Mouse (Mus musculus): ENCODE measurements around the gene Fam19a4. TPM values are rescaled to one million over a fixed set of nuclear protein-coding genes. Genes with fewer than 3 reads are reported as not detected.
"Not testable (repeated sequence)": the region's sequence is repeated elsewhere in the genome, so short reads cannot be mapped to it uniquely, and the experiment has no call there.

Gene Fam19a4
- polyA plus RNA-seq, 1 experiment = not detected

GRCm38 (mm10) chr6:96995556-96996159 lies 64.6 kb downstream of the Fam19a4 start:
- Histone ChIP-seq H3K27ac (ENCODE audit: insufficient read depth, low read length) (no peak overlapping the region), H3K4me3 (ENCODE audit: insufficient read depth, low read length) (no peak overlapping the region), H3K4me1 (ENCODE audit: control insufficient read depth, insufficient read depth, low read length) (peaks cover 2% of the 10 kb centered on the region; the same call in 1 of the 2 replicates)
- TF ChIP-seq POLR2A (IDR thresholded peaks at IDR 0.05; ENCODE audit: low read depth, low read length) (no peak), CTCF (IDR thresholded peaks at IDR 0.05; ENCODE audit: borderline replicate concordance, insufficient read depth, low read length) (no peak)

GRCm38 (mm10) chr6:96991741-96992140 lies 68.5 kb downstream of the Fam19a4 start:
- no peak for TF ChIP-seq CTCF (IDR thresholded peaks at IDR 0.05; ENCODE audit: borderline replicate concordance, insufficient read depth, low read length)
- Histone ChIP-seq H3K27ac (ENCODE audit: insufficient read depth, low read length) (no peak overlapping the region), H3K4me1 (ENCODE audit: control insufficient read depth, insufficient read depth, low read length) (peaks cover 2% of the 10 kb centered on the region; the same call in 1 of the 2 replicates), H3K4me3 (ENCODE audit: insufficient read depth, low read length) (no peak overlapping the region)

GRCm38 (mm10) chr6:96977537-96977936 lies 82.7 kb downstream of the Fam19a4 start:
- Histone ChIP-seq H3K27ac (ENCODE audit: insufficient read depth, low read length) (no peak overlapping the region), H3K4me1 (ENCODE audit: control insufficient read depth, insufficient read depth, low read length) (no peaks in the 10 kb centered on the region), H3K4me3 (ENCODE audit: insufficient read depth, low read length) (no peak overlapping the region)
- TF ChIP-seq CTCF (IDR thresholded peaks at IDR 0.05; ENCODE audit: borderline replicate concordance, insufficient read depth, low read length) = no peak
- TF ChIP-seq POLR2A (IDR thresholded peaks at IDR 0.05; ENCODE audit: low read depth, low read length) = no peak

- Histone ChIP-seq H3K4me1 (ENCODE audit: control insufficient read depth, insufficient read depth, low read length) (no peaks in the 10 kb centered on the region), H3K4me3 (ENCODE audit: insufficient read depth, low read length) (no peak overlapping the region), H3K27ac (ENCODE audit: insufficient read depth, low read length) (no peak overlapping the region)
- TF ChIP-seq POLR2A (IDR thresholded peaks at IDR 0.05; ENCODE audit: low read depth, low read length) (no peak), CTCF (IDR thresholded peaks at IDR 0.05; ENCODE audit: borderline replicate concordance, insufficient read depth, low read length) (no peak)
Observed at GRCm38 (mm10) chr6:96944796-96945195, 115.4 kb downstream of the Fam19a4 start.

GRCm38 (mm10) chr6:96935776-96936175 lies 124.4 kb downstream of the Fam19a4 start:
- H3K4me3 ChIP-seq (ENCODE audit: insufficient read depth, low read length) = no peak overlapping the region
- TF ChIP-seq POLR2A (IDR thresholded peaks at IDR 0.05; ENCODE audit: low read depth, low read length) = no peak
- TF ChIP-seq CTCF (IDR thresholded peaks at IDR 0.05; ENCODE audit: borderline replicate concordance, insufficient read depth, low read length) = no peak
- H3K4me1 ChIP-seq (ENCODE audit: control insufficient read depth, insufficient read depth, low read length) = no peaks in the 10 kb centered on the region
- no peak overlapping the region for H3K27ac ChIP-seq (ENCODE audit: insufficient read depth, low read length)

GRCm38 (mm10) chr6:96909061-96909480 lies 151.1 kb downstream of the Fam19a4 start:
- no peak overlapping the region for H3K4me3 ChIP-seq (ENCODE audit: insufficient read depth, low read length)
- H3K4me1 ChIP-seq (ENCODE audit: control insufficient read depth, insufficient read depth, low read length) = no peaks in the 10 kb centered on the region
- TF ChIP-seq CTCF (IDR thresholded peaks at IDR 0.05; ENCODE audit: borderline replicate concordance, insufficient read depth, low read length) (no peak), POLR2A (IDR thresholded peaks at IDR 0.05; ENCODE audit: low read depth, low read length) (no peak)
- H3K27ac ChIP-seq (ENCODE audit: insufficient read depth, low read length) = no peak overlapping the region

GRCm38 (mm10) chr6:96877105-96877504 lies 183.1 kb downstream of the Fam19a4 start:
- not testable (repeated sequence) for H3K27ac ChIP-seq (ENCODE audit: insufficient read depth, low read length); H3K4me3 ChIP-seq (ENCODE audit: insufficient read depth, low read length)

GRCm38 (mm10) chr6:96876651-96877050 lies 183.6 kb downstream of the Fam19a4 start:
- not testable (repeated sequence) for H3K4me3 ChIP-seq (ENCODE audit: insufficient read depth, low read length); H3K27ac ChIP-seq (ENCODE audit: insufficient read depth, low read length); H3K4me1 ChIP-seq (ENCODE audit: control insufficient read depth, insufficient read depth, low read length)

More at GRCm38 (mm10) chr6:96877105-96877504, 183.1 kb downstream of the Fam19a4 start:
- H3K4me1 ChIP-seq (ENCODE audit: control insufficient read depth, insufficient read depth, low read length) = not testable (repeated sequence)

- no peaks in the 10 kb centered on the region for H3K4me1 ChIP-seq (ENCODE audit: control insufficient read depth, insufficient read depth, low read length)
- H3K4me3 ChIP-seq (ENCODE audit: insufficient read depth, low read length) = no peak overlapping the region
- no peak overlapping the region for H3K27ac ChIP-seq (ENCODE audit: insufficient read depth, low read length)
- TF ChIP-seq CTCF (IDR thresholded peaks at IDR 0.05; ENCODE audit: borderline replicate concordance, insufficient read depth, low read length) (no peak), POLR2A (IDR thresholded peaks at IDR 0.05; ENCODE audit: low read depth, low read length) (no peak)
Observed at GRCm38 (mm10) chr6:96853065-96853464, 207.1 kb downstream of the Fam19a4 start.

GRCm38 (mm10) chr6:96843944-96844343 lies 216.3 kb downstream of the Fam19a4 start:
- H3K4me3 ChIP-seq (ENCODE audit: insufficient read depth, low read length) = no peak overlapping the region
- peaks cover 2% of the 10 kb centered on the region; the same call in 1 of the 2 replicates for H3K4me1 ChIP-seq (ENCODE audit: control insufficient read depth, insufficient read depth, low read length)
- H3K27ac ChIP-seq (ENCODE audit: insufficient read depth, low read length) = no peak overlapping the region
- TF ChIP-seq CTCF (IDR thresholded peaks at IDR 0.05; ENCODE audit: borderline replicate concordance, insufficient read depth, low read length) = no peak
- no peak for TF ChIP-seq POLR2A (IDR thresholded peaks at IDR 0.05; ENCODE audit: low read depth, low read length)

- H3K27ac ChIP-seq (ENCODE audit: insufficient read depth, low read length) = no peak overlapping the region
- TF ChIP-seq POLR2A (IDR thresholded peaks at IDR 0.05; ENCODE audit: low read depth, low read length) (no peak), CTCF (IDR thresholded peaks at IDR 0.05; ENCODE audit: borderline replicate concordance, insufficient read depth, low read length) (no peak)
- peaks cover 2% of the 10 kb centered on the region; the same call in 1 of the 2 replicates for H3K4me1 ChIP-seq (ENCODE audit: control insufficient read depth, insufficient read depth, low read length)
- no peak overlapping the region for H3K4me3 ChIP-seq (ENCODE audit: insufficient read depth, low read length)
Observed at GRCm38 (mm10) chr6:96840634-96841033, 219.6 kb downstream of the Fam19a4 start.

All from embryonic fibroblast, embryonic 13.5 days (primary cell).